Mouse (Mus musculus): ENCODE results near the gene Fosl1. TPM values are rescaled to one million over a fixed set of nuclear protein-coding genes. Genes with fewer than 3 reads are reported as not detected.

Gene Fosl1
- polyA plus RNA-seq, 1 experiment from 2014 or later, result not detected

DNA sequence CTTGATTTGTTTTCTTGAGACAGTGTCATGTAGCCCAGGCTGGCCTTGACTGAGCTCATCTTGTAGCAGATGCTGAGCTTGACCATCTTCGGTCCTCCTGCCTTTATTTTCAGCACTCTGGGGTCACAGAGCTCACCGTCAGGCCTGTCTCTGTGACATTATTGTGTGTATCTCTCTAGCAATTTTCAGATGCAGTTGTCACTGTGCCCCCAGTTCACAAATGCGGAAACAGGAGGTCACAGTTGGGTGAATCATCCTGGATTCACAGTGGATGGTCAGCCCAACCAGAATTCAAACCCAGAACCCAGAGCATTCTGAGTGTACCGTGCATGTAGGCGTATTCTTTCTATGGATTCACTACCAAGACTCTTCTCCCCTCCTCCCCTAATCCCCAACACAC, 1.6 kb upstream of the Fosl1 start:
- DNase-seq (ENCODE audit: low spot score) (no peak), ATAC-seq (ENCODE audit: low read depth) (no peak)
- Histone ChIP-seq H3K4me2 (ENCODE audit: low read depth, low read length) (no peak overlapping the region), H3K36me3 (ENCODE audit: control insufficient read depth, insufficient read depth, low read length) (no peaks in the 10 kb centered on the region), H3K4me3 (ENCODE audit: low read depth, low read length) (no peak overlapping the region), H3K9me3 (ENCODE audit: control insufficient read depth, low read length) (peaks cover 4% of the 10 kb centered on the region; the same call in 1 of the 2 replicates), H3K27ac (replicated peaks; ENCODE audit: low read depth, low read length) (no peak overlapping the region), H3K27me3 (replicated peaks; ENCODE audit: control insufficient read depth, insufficient read depth, low read length) (peaks cover 36% of the 10 kb centered on the region), H3K4me1 (ENCODE audit: control insufficient read depth, insufficient read depth, low read length) (0 out of 2 replicates have a peak, but pooled peaks cover 4% of the 10 kb centered on the region), H3K9ac (ENCODE audit: low read depth, low read length) (no peak overlapping the region)
- WGBS, result 95% methylated on average over 5 of the region's 5 CpGs

DNA sequence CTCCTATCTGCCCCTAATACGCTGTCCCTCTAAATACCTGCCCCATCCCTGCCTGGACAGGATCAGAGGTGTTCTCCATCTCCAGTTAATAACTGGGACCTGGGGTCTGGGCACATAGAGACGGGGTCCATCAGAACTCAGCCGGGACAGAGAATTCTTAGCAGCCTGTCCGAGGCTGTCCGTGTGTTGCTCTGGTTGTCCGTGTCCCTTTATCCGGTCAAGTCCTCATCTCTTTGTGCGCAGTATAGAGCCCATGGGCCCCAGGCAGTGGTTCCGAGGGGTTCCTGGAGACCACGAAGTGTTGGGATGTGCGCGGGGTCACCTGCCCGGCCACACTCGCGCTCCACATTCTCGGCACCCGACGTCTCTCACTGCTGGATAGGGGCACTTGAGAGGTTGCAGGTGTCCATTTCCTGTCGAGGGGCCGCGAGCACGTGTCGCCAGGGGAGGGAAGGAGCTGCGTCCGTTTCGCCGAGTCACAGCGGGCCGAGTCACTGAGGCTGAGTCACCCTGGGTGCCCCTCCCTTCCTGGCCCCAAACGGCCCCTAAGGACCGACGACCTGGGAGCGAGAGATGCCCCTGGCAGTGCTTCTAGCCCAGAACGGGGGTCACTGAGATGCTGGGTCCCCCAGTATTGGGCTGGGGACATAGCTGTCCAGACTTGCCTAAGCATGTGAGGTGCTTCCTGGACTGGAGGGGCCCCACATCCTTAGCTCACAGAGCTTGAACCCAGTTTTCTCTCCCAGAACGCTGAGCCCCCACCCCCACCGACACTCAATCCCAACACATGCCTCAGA, 1.2 kb downstream of the Fosl1 start:
- ATAC-seq (ENCODE audit: low read depth), result no peak

DNA sequence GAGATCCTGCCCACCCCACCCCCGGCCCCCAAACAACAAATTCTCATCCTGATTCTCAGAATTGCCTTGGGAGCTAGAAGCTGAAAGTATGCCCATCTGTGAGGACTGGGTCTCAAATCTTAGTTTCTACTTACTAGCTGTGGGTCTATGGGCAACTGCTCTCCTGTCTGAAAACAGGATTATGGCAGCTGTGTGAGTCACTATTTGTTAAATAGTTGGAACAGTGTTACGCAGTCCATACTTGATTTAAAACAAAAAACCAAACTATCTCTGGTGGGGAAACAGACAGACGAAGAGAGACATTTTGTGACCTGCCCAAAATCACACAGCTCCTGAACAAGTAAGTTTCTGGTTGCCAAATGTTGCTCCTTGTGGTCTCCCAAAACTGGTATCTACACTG, 2.3 kb downstream of the Fosl1 start:
- Histone ChIP-seq H3K36me3 (ENCODE audit: control insufficient read depth, insufficient read depth, low read length) (peaks cover 7% of the 10 kb centered on the region), H3K9ac (ENCODE audit: low read depth, low read length) (no peak overlapping the region), H3K4me3 (ENCODE audit: low read depth, low read length) (no peak overlapping the region), H3K27me3 (replicated peaks; ENCODE audit: control insufficient read depth, insufficient read depth, low read length) (peaks cover 36% of the 10 kb centered on the region), H3K4me1 (ENCODE audit: control insufficient read depth, insufficient read depth, low read length) (0 out of 2 replicates have a peak, but pooled peaks cover 4% of the 10 kb centered on the region), H3K9me3 (ENCODE audit: control insufficient read depth, low read length) (peaks cover 4% of the 10 kb centered on the region; the same call in 1 of the 2 replicates), H3K4me2 (ENCODE audit: low read depth, low read length) (no peak overlapping the region), H3K27ac (replicated peaks; ENCODE audit: low read depth, low read length) (no peak overlapping the region)
- ATAC-seq (ENCODE audit: low read depth) (no peak), DNase-seq (ENCODE audit: low spot score) (no peak)
- 88% methylated on average over 3 of the region's 3 CpGs for WGBS

More for the DNA sequence above, 1.2 kb downstream of the Fosl1 start:
- Histone ChIP-seq H3K4me2 (ENCODE audit: low read depth, low read length) (peak overlapping the region; percentile 94), H3K9ac (ENCODE audit: low read depth, low read length) (no peak overlapping the region), H3K4me3 (ENCODE audit: low read depth, low read length) (peak overlapping the region; percentile 58), H3K9me3 (ENCODE audit: control insufficient read depth, low read length) (peaks cover 4% of the 10 kb centered on the region; the same call in 1 of the 2 replicates), H3K4me1 (ENCODE audit: control insufficient read depth, insufficient read depth, low read length) (0 out of 2 replicates have a peak, but pooled peaks cover 4% of the 10 kb centered on the region), H3K27ac (replicated peaks; ENCODE audit: low read depth, low read length) (no peak overlapping the region), H3K27me3 (replicated peaks; ENCODE audit: control insufficient read depth, insufficient read depth, low read length) (peaks cover 36% of the 10 kb centered on the region), H3K36me3 (ENCODE audit: control insufficient read depth, insufficient read depth, low read length) (no peaks in the 10 kb centered on the region)
- WGBS, result 8% methylated on average over 30 of the region's 36 CpGs
- DNase-seq (ENCODE audit: low spot score), result no peak

DNA sequence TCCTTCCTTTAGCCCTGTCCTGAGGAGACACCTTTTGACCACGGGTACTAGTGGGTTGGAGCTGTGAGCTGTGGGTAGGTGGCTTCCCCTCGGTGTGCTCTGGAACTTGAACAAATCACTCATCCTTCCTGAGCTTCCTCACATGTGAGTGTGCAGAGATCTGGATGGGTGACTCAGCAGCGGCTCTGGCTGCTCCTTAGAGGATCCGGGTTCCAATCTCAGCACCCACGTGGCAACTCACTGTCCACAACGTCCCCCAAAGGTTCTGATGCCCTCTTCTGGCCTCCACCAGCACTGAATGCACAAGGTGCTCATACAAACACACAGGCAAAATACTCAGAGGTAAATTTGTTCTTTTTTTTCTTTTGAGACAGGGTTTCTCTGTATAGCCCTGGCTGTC, 4.4 kb downstream of the Fosl1 start:
- Histone ChIP-seq H3K4me1 (ENCODE audit: control insufficient read depth, insufficient read depth, low read length) (peaks cover 19% of the 10 kb centered on the region), H3K4me2 (ENCODE audit: low read depth, low read length) (no peak overlapping the region), H3K9ac (ENCODE audit: low read depth, low read length) (no peak overlapping the region), H3K36me3 (ENCODE audit: control insufficient read depth, insufficient read depth, low read length) (peaks cover 9% of the 10 kb centered on the region), H3K27me3 (replicated peaks; ENCODE audit: control insufficient read depth, insufficient read depth, low read length) (peaks cover 35% of the 10 kb centered on the region), H3K4me3 (ENCODE audit: low read depth, low read length) (no peak overlapping the region), H3K9me3 (ENCODE audit: control insufficient read depth, low read length) (peaks cover 4% of the 10 kb centered on the region; the same call in 1 of the 2 replicates), H3K27ac (replicated peaks; ENCODE audit: low read depth, low read length) (no peak overlapping the region)
- no peak for ATAC-seq (ENCODE audit: low read depth)
- DNase-seq (ENCODE audit: low spot score), result no peak
- 78% methylated on average over 6 of the region's 6 CpGs for WGBS

DNA sequence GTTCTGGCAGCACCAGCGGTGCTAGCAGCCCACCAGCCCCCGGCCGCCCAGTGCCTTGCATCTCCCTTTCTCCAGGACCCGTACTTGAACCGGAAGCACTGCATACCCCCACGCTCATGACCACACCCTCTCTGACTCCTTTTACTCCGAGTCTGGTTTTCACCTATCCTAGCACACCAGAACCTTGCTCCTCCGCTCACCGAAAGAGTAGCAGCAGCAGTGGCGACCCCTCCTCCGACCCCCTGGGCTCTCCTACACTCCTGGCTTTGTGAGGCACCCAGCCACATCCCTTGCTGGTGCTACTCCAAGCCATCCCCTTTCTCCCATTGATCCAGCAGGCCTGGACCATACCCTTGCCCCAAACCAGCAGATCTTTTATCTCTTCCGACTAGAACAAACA, 7.7 kb downstream of the Fosl1 start:
- WGBS, result 79% methylated on average over 12 of the region's 12 CpGs
- peak overlapping the region; percentile 43; the same call in 1 of the 2 replicates for H3K9ac ChIP-seq (ENCODE audit: low read depth, low read length)
- no peak for ATAC-seq (ENCODE audit: low read depth)
- peak overlapping the region; percentile 100 for H3K4me2 ChIP-seq (ENCODE audit: low read depth, low read length)
- H3K9me3 ChIP-seq (ENCODE audit: control insufficient read depth, low read length), result no peaks in the 10 kb centered on the region
- peaks cover 17% of the 10 kb centered on the region for H3K4me1 ChIP-seq (ENCODE audit: control insufficient read depth, insufficient read depth, low read length)
- no peak overlapping the region for H3K4me3 ChIP-seq (ENCODE audit: low read depth, low read length)
- no peak overlapping the region for H3K27ac ChIP-seq (replicated peaks; ENCODE audit: low read depth, low read length)
- no peak for DNase-seq (ENCODE audit: low spot score)
- H3K36me3 ChIP-seq (ENCODE audit: control insufficient read depth, insufficient read depth, low read length), result peaks cover 9% of the 10 kb centered on the region
- peaks cover 2% of the 10 kb centered on the region for H3K27me3 ChIP-seq (replicated peaks; ENCODE audit: control insufficient read depth, insufficient read depth, low read length)

DNA sequence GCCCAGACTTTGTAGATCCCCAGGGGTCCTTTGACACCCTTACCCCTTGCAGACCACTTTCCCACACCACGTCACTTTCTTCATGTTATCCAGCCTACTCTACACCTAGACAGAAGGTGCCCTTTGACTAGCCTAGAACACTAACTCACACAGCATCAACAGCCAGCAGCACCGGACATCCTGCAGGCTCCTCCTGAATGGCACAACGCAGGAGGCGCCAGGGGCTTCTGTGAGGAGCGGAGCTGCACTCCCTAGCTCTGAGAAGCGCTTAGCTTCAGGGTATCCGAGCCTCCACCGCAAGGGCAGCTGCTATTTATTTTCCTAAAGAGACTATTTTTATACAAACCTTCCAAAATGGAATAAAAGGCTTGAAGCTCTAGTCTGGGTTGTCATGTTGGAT, 8.2 kb downstream of the Fosl1 start:
- H3K4me1 ChIP-seq (ENCODE audit: control insufficient read depth, insufficient read depth, low read length), result peaks cover 19% of the 10 kb centered on the region
- 55% methylated on average over 8 of the region's 8 CpGs for WGBS
- H3K27me3 ChIP-seq (replicated peaks; ENCODE audit: control insufficient read depth, insufficient read depth, low read length), result no peaks in the 10 kb centered on the region
- peak overlapping the region; percentile 100 for H3K4me2 ChIP-seq (ENCODE audit: low read depth, low read length)
- DNase-seq (ENCODE audit: low spot score) (no peak), ATAC-seq (ENCODE audit: low read depth) (no peak)
- H3K36me3 ChIP-seq (ENCODE audit: control insufficient read depth, insufficient read depth, low read length), result peaks cover 9% of the 10 kb centered on the region
- H3K27ac ChIP-seq (replicated peaks; ENCODE audit: low read depth, low read length), result no peak overlapping the region
- H3K4me3 ChIP-seq (ENCODE audit: low read depth, low read length), result peak overlapping the region; percentile 82
- peak overlapping the region; percentile 38; the same call in 1 of the 2 replicates for H3K9ac ChIP-seq (ENCODE audit: low read depth, low read length)
- no peaks in the 10 kb centered on the region for H3K9me3 ChIP-seq (ENCODE audit: control insufficient read depth, low read length)

DNA sequence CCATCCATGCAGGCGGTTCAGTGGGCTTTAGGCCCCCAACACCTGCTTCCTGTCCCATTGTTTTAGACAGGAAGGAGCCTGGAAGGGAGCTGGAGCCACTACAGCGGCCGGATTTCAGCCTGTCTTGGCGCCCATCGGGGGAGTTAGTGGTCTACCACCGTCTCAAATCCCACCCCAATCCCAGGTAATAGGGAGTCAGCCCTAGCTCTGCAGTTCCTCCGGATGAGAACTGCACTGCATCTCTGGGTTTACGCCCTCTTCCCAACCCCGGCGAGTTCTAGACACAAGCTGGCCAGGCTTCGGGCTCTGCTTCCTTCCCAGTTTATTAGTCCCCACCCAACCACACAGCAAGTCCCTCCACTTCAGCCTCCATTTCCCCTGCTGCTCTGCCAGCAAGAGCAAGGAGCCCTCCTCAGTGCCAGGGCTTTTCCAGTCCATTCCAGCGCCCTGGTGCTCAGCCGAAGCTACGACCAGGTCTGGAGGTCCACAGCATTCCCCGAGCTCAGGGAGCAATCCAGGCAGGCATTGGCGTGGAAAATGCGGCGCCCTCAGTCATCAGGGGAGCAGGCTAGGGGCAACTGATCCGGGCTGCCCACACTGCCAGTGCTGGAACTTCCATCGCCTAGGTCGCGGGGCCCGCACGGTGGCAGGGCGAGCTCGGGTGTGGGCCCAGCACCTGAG, 9.0 kb downstream of the Fosl1 start:
- WGBS, result 3% methylated on average over 22 of the region's 26 CpGs
- peak overlapping the region; percentile 82 for H3K4me3 ChIP-seq (ENCODE audit: low read depth, low read length)
- peaks cover 23% of the 10 kb centered on the region for H3K4me1 ChIP-seq (ENCODE audit: control insufficient read depth, insufficient read depth, low read length)
- H3K9ac ChIP-seq (ENCODE audit: low read depth, low read length), result peak overlapping the region; percentile 76
- H3K9me3 ChIP-seq (ENCODE audit: control insufficient read depth, low read length), result no peaks in the 10 kb centered on the region
- H3K4me2 ChIP-seq (ENCODE audit: low read depth, low read length), result peak overlapping the region; percentile 100
- peak; percentile 29 for DNase-seq (ENCODE audit: low spot score)
- H3K27ac ChIP-seq (replicated peaks; ENCODE audit: low read depth, low read length), result peak overlapping the region; percentile 87
- H3K27me3 ChIP-seq (replicated peaks; ENCODE audit: control insufficient read depth, insufficient read depth, low read length), result no peaks in the 10 kb centered on the region
- H3K36me3 ChIP-seq (ENCODE audit: control insufficient read depth, insufficient read depth, low read length), result peaks cover 9% of the 10 kb centered on the region
- ATAC-seq (ENCODE audit: low read depth), result no peak

DNA sequence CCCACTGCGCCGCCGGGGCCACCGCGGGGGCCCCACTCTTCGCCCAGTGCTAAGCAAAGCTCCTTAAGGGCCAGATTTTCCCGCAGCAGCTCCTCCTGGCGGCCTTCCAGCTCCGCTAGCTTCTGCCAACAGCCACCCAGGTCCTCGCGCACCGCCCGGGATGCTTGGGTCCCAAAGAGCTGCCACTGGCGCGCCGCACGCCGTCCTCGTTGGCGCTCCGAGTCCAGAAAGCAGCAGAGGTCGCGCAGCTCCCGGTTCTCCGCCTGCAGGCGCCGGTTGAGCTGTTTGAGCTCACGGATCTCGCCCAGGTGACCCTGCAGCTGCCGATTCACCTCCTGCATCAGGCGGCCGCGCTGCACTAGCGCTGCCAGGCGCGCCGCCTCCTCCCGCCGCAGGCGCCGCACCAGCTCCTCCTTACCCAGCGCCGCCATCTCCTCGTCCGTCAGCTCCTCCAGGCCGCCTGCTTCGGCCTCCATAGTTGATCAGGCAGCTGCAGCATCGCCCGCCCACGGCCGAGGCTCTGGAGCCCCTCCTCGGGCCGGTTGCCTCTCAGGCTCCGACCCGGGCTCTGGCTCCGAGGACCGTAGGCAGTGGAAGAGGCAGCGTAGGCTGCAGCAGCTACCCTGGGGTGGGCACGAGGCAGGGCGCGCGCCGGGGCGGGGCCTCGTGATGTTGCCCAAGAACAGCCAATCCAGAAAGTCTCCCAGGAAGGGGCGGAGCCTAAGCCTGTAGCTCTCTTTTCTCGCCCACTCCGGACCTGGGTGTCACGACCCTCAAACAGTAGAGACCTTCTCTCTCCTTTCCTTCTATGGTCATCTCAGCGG, 9.8 kb downstream of the Fosl1 start:
- peak; percentile 97 for DNase-seq (ENCODE audit: low spot score)
- H3K9me3 ChIP-seq (ENCODE audit: control insufficient read depth, low read length), result no peaks in the 10 kb centered on the region
- peaks cover 9% of the 10 kb centered on the region for H3K36me3 ChIP-seq (ENCODE audit: control insufficient read depth, insufficient read depth, low read length)
- peak overlapping the region; percentile 100 for H3K4me2 ChIP-seq (ENCODE audit: low read depth, low read length)
- ATAC-seq (ENCODE audit: low read depth), result peak; percentile 95
- H3K4me3 ChIP-seq (ENCODE audit: low read depth, low read length), result peak overlapping the region; percentile 82
- H3K9ac ChIP-seq (ENCODE audit: low read depth, low read length), result peak overlapping the region; percentile 76
- no peaks in the 10 kb centered on the region for H3K27me3 ChIP-seq (replicated peaks; ENCODE audit: control insufficient read depth, insufficient read depth, low read length)
- peaks cover 25% of the 10 kb centered on the region for H3K4me1 ChIP-seq (ENCODE audit: control insufficient read depth, insufficient read depth, low read length)
- WGBS, result 0% methylated on average over 40 of the region's 70 CpGs
- H3K27ac ChIP-seq (replicated peaks; ENCODE audit: low read depth, low read length), result peak overlapping the region; percentile 87
